Mouse (Mus musculus): Measurements from ENCODE around the gene Elavl3. TPM values are rescaled to one million over a fixed set of nuclear protein-coding genes. Genes with fewer than 3 reads are reported as not detected.

Gene Elavl3
- polyA plus RNA-seq, 1 experiment from 2014 or later: 5.7 TPM

DNA sequence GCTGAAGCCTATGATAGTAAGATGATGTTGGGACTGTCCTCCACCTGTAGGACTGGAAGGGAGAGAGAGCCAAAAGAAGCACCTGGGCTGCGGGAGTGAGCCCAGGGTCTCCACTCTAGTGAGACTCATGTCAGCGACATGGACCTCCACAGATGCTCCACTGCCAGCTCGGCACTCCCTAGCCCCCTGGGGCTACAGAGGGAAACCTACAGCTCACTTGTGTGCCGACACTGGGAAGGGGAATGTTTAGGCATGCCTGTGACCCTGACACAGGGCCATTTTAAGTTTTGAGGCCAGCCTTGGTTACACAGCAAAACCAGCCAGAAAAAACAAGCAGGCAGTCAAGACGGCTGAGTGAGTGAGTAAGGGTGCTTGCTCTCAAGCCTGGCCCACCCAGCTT is 15.4 kb upstream of the Elavl3 start:
- Histone ChIP-seq H3K36me3 (ENCODE audit: control insufficient read depth, insufficient read depth, low read length) (peaks cover 41% of the 10 kb centered on the region; the same call in 1 of the 2 replicates), H3K4me3 (ENCODE audit: low read depth, low read length) (no peak overlapping the region), H3K27ac (ENCODE audit: low read length) (no peak overlapping the region), H3K9me3 (ENCODE audit: control insufficient read depth, low read depth, low read length) (no peaks in the 10 kb centered on the region), H3K4me1 (ENCODE audit: control insufficient read depth, insufficient read depth, low read length) (peaks cover 8% of the 10 kb centered on the region; the same call in 1 of the 2 replicates), H3K27me3 (ENCODE audit: control insufficient read depth, insufficient read depth, low read length) (no peaks in the 10 kb centered on the region), H3K4me2 (replicated peaks; ENCODE audit: low read depth, low read length) (no peak overlapping the region), H3K9ac (replicated peaks; ENCODE audit: low read depth, low read length) (no peak overlapping the region)
- no peak for ATAC-seq (ENCODE audit: insufficient number of reproducible peaks, insufficient read depth, low FRiP score, low read depth)
- WGBS: 90% methylated on average over 5 of the region's 5 CpGs

DNA sequence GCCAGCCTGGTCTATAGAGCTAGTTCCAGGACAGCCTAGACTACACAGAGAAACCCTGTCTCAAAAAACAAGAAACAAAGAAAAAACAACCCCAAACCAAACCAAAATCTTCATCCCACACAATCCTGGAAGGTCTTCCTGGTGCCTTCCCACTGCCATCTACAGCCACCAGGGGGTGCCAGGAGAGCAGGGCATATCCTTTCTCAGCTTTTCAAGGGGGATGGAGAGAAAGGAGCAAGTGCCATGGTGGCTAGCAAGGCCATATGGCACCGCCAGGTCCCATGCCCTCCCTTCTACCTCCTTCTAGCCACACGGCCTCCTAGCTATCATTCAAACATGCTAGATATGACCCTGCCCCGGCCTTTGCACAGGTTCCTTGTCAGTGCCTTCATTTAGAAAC is 14.6 kb upstream of the Elavl3 start:
- peaks cover 41% of the 10 kb centered on the region; the same call in 1 of the 2 replicates for H3K36me3 ChIP-seq (ENCODE audit: control insufficient read depth, insufficient read depth, low read length)
- H3K27me3 ChIP-seq (ENCODE audit: control insufficient read depth, insufficient read depth, low read length): no peaks in the 10 kb centered on the region
- 70% methylated on average over 3 of the region's 3 CpGs for WGBS
- no peak overlapping the region for H3K27ac ChIP-seq (ENCODE audit: low read length)
- H3K4me3 ChIP-seq (ENCODE audit: low read depth, low read length): no peak overlapping the region
- H3K4me2 ChIP-seq (replicated peaks; ENCODE audit: low read depth, low read length): no peak overlapping the region
- H3K9me3 ChIP-seq (ENCODE audit: control insufficient read depth, low read depth, low read length): no peaks in the 10 kb centered on the region
- no peak overlapping the region for H3K9ac ChIP-seq (replicated peaks; ENCODE audit: low read depth, low read length)
- no peak for ATAC-seq (ENCODE audit: insufficient number of reproducible peaks, insufficient read depth, low FRiP score, low read depth)
- peaks cover 8% of the 10 kb centered on the region; the same call in 1 of the 2 replicates for H3K4me1 ChIP-seq (ENCODE audit: control insufficient read depth, insufficient read depth, low read length)

DNA sequence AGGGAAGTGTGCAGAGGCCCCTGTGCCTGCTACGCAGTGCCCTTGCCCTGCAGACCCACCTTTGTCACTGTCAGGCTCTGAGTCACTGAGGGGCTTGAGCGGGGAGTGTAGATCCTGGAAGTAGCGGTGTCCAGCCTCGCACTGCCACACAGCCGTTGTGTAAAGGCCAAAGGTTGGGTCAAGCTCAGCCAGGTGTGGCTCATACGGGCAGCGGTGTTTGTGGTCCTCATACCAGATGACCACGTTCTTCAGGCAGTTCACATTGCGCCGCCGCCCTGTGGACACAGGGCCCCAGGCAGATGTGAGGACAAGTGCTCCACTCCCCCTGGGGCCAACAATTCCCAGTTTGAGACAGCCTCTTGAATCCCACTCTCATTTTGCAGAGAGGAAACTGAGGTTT is 13.8 kb upstream of the Elavl3 start:
- no peaks in the 10 kb centered on the region for H3K27me3 ChIP-seq (ENCODE audit: control insufficient read depth, insufficient read depth, low read length)
- peaks cover 45% of the 10 kb centered on the region for H3K36me3 ChIP-seq (ENCODE audit: control insufficient read depth, insufficient read depth, low read length)
- 93% methylated on average over 11 of the region's 11 CpGs for WGBS

DNA sequence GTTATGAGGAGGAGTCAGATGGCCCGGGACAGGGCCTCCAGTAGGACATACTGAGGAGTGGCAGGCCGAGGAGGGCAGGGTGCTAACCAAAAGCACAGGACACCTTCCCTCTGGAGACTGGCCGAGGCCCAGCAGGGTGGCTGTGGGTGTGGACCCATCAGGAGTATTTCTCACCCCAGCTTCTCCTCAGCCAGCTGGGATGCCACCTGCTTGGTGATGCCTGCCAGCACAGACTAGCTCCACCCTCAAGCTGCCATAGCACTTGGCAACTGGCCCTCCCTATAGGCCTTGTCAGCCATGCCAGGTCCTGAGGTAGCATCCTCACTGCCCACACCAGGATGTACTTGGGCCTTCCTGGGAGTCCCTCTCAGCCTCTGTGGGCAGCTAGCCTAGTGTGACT is 12.5 kb upstream of the Elavl3 start:
- no peaks in the 10 kb centered on the region for H3K9me3 ChIP-seq (ENCODE audit: control insufficient read depth, low read depth, low read length)
- peaks cover 49% of the 10 kb centered on the region for H3K36me3 ChIP-seq (ENCODE audit: control insufficient read depth, insufficient read depth, low read length)
- ATAC-seq (ENCODE audit: insufficient number of reproducible peaks, insufficient read depth, low FRiP score, low read depth): no peak
- H3K9ac ChIP-seq (replicated peaks; ENCODE audit: low read depth, low read length): no peak overlapping the region
- no peak overlapping the region for H3K27ac ChIP-seq (ENCODE audit: low read length)
- no peak overlapping the region for H3K4me3 ChIP-seq (ENCODE audit: low read depth, low read length)
- no peaks in the 10 kb centered on the region for H3K27me3 ChIP-seq (ENCODE audit: control insufficient read depth, insufficient read depth, low read length)
- H3K4me2 ChIP-seq (replicated peaks; ENCODE audit: low read depth, low read length): no peak overlapping the region
- 92% methylated on average over 3 of the region's 3 CpGs for WGBS
- no peaks in the 10 kb centered on the region for H3K4me1 ChIP-seq (ENCODE audit: control insufficient read depth, insufficient read depth, low read length)

More for the DNA sequence above, 13.8 kb upstream of the Elavl3 start:
- Histone ChIP-seq H3K4me1 (ENCODE audit: control insufficient read depth, insufficient read depth, low read length) (peaks cover 8% of the 10 kb centered on the region; the same call in 1 of the 2 replicates), H3K27ac (ENCODE audit: low read length) (no peak overlapping the region), H3K9ac (replicated peaks; ENCODE audit: low read depth, low read length) (no peak overlapping the region), H3K4me2 (replicated peaks; ENCODE audit: low read depth, low read length) (no peak overlapping the region), H3K9me3 (ENCODE audit: control insufficient read depth, low read depth, low read length) (no peaks in the 10 kb centered on the region), H3K4me3 (ENCODE audit: low read depth, low read length) (no peak overlapping the region)
- ATAC-seq (ENCODE audit: insufficient number of reproducible peaks, insufficient read depth, low FRiP score, low read depth): no peak

DNA sequence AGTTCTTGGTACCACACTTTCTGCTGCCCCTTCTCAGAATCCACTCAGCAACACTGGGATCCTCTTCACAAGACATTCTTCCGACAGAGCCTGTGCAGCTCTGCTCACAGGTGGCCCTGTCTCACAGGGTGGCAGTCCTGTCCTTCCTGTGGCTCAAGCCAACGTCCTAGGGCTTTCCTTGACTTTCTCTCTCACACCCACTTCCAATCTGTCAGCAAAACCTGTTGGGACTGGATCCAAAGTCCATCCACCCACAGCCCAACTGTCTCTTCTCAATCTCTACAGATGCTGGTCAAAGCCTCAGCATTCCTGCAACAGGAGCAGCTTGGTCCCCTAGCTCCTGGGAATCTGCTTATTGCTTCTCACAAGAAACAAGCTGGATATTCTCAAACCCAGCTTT is 9.5 kb upstream of the Elavl3 start:
- H3K36me3 ChIP-seq (ENCODE audit: control insufficient read depth, insufficient read depth, low read length): peaks cover 41% of the 10 kb centered on the region
- H3K4me2 ChIP-seq (replicated peaks; ENCODE audit: low read depth, low read length): no peak overlapping the region
- no peak for ATAC-seq (ENCODE audit: insufficient number of reproducible peaks, insufficient read depth, low FRiP score, low read depth)
- H3K9me3 ChIP-seq (ENCODE audit: control insufficient read depth, low read depth, low read length): no peaks in the 10 kb centered on the region
- WGBS: 86% methylated on average over 2 of the region's 2 CpGs
- no peak overlapping the region for H3K4me3 ChIP-seq (ENCODE audit: low read depth, low read length)
- H3K9ac ChIP-seq (replicated peaks; ENCODE audit: low read depth, low read length): no peak overlapping the region
- no peak overlapping the region for H3K27ac ChIP-seq (ENCODE audit: low read length)
- H3K4me1 ChIP-seq (ENCODE audit: control insufficient read depth, insufficient read depth, low read length): no peaks in the 10 kb centered on the region
- H3K27me3 ChIP-seq (ENCODE audit: control insufficient read depth, insufficient read depth, low read length): no peaks in the 10 kb centered on the region

DNA sequence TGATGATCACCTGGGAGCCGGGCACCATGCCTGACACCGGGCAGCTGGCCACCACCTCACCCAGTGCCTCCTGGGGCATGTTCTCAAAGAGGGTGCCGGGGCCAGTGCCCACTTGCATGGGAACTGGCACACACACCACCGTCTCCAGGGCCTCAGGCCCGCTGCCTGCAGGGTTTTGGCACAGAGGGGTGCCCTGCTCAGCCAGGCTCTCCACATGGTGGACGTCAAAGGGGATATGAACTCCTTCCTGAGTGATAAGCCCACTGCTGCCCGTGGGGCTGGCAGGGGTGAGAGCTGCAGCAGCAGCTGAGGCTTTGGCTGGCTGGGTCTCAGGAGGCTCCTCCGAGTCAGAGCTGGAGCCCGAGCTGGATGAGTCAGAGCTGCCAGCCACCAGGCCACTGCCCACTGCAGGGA is 6.2 kb upstream of the Elavl3 start:
- Histone ChIP-seq H3K4me2 (replicated peaks; ENCODE audit: low read depth, low read length) (no peak overlapping the region), H3K27ac (ENCODE audit: low read length) (no peak overlapping the region), H3K4me1 (ENCODE audit: control insufficient read depth, insufficient read depth, low read length) (no peaks in the 10 kb centered on the region), H3K9me3 (ENCODE audit: control insufficient read depth, low read depth, low read length) (no peaks in the 10 kb centered on the region), H3K9ac (replicated peaks; ENCODE audit: low read depth, low read length) (no peak overlapping the region), H3K4me3 (ENCODE audit: low read depth, low read length) (no peak overlapping the region), H3K36me3 (ENCODE audit: control insufficient read depth, insufficient read depth, low read length) (peaks cover 16% of the 10 kb centered on the region), H3K27me3 (ENCODE audit: control insufficient read depth, insufficient read depth, low read length) (peaks cover 4% of the 10 kb centered on the region)
- WGBS: 92% methylated on average over 9 of the region's 9 CpGs
- ATAC-seq (ENCODE audit: insufficient number of reproducible peaks, insufficient read depth, low FRiP score, low read depth): no peak

DNA sequence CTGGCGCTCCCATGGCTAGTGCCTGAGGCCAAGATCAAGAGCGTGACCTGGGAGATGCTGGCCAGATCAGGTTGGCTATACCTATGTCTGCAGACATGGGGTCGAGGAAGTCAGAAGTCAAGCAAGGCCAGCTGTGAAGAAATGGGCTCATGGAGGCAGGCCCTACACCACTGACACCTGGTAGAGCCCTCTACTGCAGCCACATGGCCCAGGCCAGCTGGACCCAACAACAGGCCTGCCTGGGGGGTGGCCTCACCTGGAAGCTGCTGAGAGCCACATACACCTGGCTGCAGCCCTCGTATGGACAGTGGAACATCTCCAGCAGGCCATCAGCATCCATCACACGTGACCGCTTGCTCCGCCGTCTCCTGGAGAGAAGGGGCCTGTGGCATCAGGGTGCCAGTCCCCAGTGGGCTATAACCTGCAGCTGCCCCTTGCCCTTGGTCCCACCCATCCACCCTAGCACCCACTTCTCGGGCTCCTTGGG is 5.3 kb upstream of the Elavl3 start:
- Histone ChIP-seq H3K27ac (ENCODE audit: low read length) (no peak overlapping the region), H3K9me3 (ENCODE audit: control insufficient read depth, low read depth, low read length) (no peaks in the 10 kb centered on the region), H3K4me2 (replicated peaks; ENCODE audit: low read depth, low read length) (no peak overlapping the region), H3K4me1 (ENCODE audit: control insufficient read depth, insufficient read depth, low read length) (no peaks in the 10 kb centered on the region), H3K4me3 (ENCODE audit: low read depth, low read length) (no peak overlapping the region), H3K27me3 (ENCODE audit: control insufficient read depth, insufficient read depth, low read length) (peaks cover 12% of the 10 kb centered on the region), H3K36me3 (ENCODE audit: control insufficient read depth, insufficient read depth, low read length) (peaks cover 9% of the 10 kb centered on the region), H3K9ac (replicated peaks; ENCODE audit: low read depth, low read length) (no peak overlapping the region)
- WGBS: 90% methylated on average over 9 of the region's 9 CpGs
- no peak for ATAC-seq (ENCODE audit: insufficient number of reproducible peaks, insufficient read depth, low FRiP score, low read depth)

DNA sequence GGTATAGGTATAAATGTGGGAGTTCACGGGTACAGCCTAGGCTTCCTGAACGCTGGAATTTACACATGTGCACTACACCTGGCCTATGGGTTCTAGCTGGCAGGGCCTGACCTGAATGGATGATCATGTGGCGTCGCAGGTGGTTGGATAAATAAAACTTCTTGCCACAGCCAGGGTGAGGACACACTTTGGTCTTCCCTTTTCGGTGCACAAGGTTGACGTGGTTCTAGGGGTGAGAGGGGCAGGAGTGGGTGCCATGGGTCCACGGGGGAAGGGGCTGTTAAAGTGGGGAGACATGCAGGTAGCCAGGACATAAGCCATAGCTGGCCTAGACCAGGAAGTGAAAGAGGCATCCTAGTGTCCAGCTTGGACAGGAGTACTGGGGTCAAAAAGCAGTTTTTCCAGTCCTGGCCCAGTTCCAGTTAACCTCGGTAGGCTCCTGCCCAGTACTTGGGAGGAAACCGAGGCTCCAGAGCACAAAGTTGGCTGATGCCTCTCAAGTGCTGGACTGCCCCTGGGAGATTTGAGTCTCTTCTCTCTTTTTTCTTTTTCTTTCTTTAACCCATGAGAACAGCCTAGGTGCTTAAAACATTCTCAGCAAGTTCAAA is 4.6 kb upstream of the Elavl3 start:
- no peak overlapping the region for H3K27ac ChIP-seq (ENCODE audit: low read length)
- no peak overlapping the region for H3K9ac ChIP-seq (replicated peaks; ENCODE audit: low read depth, low read length)
- peaks cover 4% of the 10 kb centered on the region; the same call in 1 of the 2 replicates for H3K4me1 ChIP-seq (ENCODE audit: control insufficient read depth, insufficient read depth, low read length)
- no peak overlapping the region for H3K4me2 ChIP-seq (replicated peaks; ENCODE audit: low read depth, low read length)
- no peak overlapping the region for H3K4me3 ChIP-seq (ENCODE audit: low read depth, low read length)
- peaks cover 9% of the 10 kb centered on the region for H3K36me3 ChIP-seq (ENCODE audit: control insufficient read depth, insufficient read depth, low read length)
- no peaks in the 10 kb centered on the region for H3K9me3 ChIP-seq (ENCODE audit: control insufficient read depth, low read depth, low read length)
- WGBS: 73% methylated on average over 9 of the region's 9 CpGs
- H3K27me3 ChIP-seq (ENCODE audit: control insufficient read depth, insufficient read depth, low read length): peaks cover 19% of the 10 kb centered on the region
- ATAC-seq (ENCODE audit: insufficient number of reproducible peaks, insufficient read depth, low FRiP score, low read depth): no peak

DNA sequence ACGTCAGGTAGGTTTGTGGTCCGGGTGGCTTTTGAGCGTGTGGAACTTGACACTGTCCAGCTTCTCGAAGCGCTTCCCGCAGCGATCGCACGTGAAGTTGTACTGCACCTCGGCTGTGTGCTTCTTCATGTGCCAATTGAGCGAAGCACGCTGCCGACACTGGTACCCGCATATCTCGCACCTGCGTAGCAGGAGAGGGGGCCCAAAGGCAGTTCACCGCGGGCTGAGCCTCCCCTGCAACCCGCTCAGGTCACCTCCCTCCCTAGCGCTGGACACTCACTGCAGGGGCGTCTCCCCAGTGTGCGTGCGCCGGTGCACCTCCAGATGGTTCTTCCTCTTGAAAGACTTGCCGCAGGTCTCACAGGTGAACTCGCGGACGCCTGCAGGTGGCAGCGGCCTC is 3.9 kb upstream of the Elavl3 start:
- no peaks in the 10 kb centered on the region for H3K9me3 ChIP-seq (ENCODE audit: control insufficient read depth, low read depth, low read length)
- no peak overlapping the region for H3K27ac ChIP-seq (ENCODE audit: low read length)
- H3K36me3 ChIP-seq (ENCODE audit: control insufficient read depth, insufficient read depth, low read length): peaks cover 6% of the 10 kb centered on the region; the same call in 1 of the 2 replicates
- ATAC-seq (ENCODE audit: insufficient number of reproducible peaks, insufficient read depth, low FRiP score, low read depth): no peak
- H3K27me3 ChIP-seq (ENCODE audit: control insufficient read depth, insufficient read depth, low read length): peaks cover 26% of the 10 kb centered on the region
- no peak overlapping the region for H3K4me2 ChIP-seq (replicated peaks; ENCODE audit: low read depth, low read length)
- H3K4me3 ChIP-seq (ENCODE audit: low read depth, low read length): no peak overlapping the region
- WGBS: 32% methylated on average over 29 of the region's 29 CpGs
- no peak overlapping the region for H3K9ac ChIP-seq (replicated peaks; ENCODE audit: low read depth, low read length)
- H3K4me1 ChIP-seq (ENCODE audit: control insufficient read depth, insufficient read depth, low read length): peaks cover 11% of the 10 kb centered on the region; the same call in 1 of the 2 replicates
